Mouse (Mus musculus) hindbrain, embryonic 12.5 days (tissue): ENCODE results near the gene Gm9639. TPM values are rescaled to one million over a fixed set of nuclear protein-coding genes. Genes with fewer than 3 reads are reported as not detected.
"Not testable (repeated sequence)": the region's sequence is repeated elsewhere in the genome, so short reads cannot be mapped to it uniquely, and the experiment has no call there.

Source experiments
- ATAC-seq: fragments of 200-750 bp; cut with Nextera tagmentation; 2 replicates; pipeline ENCODE4 v1.8.0; 2017; ENCODE audit warnings: moderate TSS enrichment; ENCODE audit not compliant: low FRiP score
- H3K27ac ChIP-seq: fragments of 300-500 bp; sonication (generic); 2 replicates; pipeline ENCODE4 v1.5.1; 2016; ENCODE audit warnings: mild to moderate bottlenecking
- H3K27me3 ChIP-seq: fragments of 300-500 bp; sonication (generic); 2 replicates; pipeline ENCODE4 v1.6.1; 2016; ENCODE audit warnings: mild to moderate bottlenecking
- H3K36me3 ChIP-seq: fragments of 300-500 bp; sonication (generic); 2 replicates; pipeline ENCODE4 v1.6.1; 2016; ENCODE audit warnings: mild to moderate bottlenecking
- H3K4me1 ChIP-seq: fragments of 300-500 bp; sonication (generic); 2 replicates; pipeline ENCODE4 v1.6.1; 2016
- H3K4me2 ChIP-seq: fragments of 300-500 bp; sonication (generic); replicated peaks from 2 replicates; pipeline ENCODE4 v1.6.1; 2016; ENCODE audit warnings: mild to moderate bottlenecking
- H3K4me3 ChIP-seq: fragments of 300-500 bp; sonication (generic); 2 replicates; pipeline ENCODE4 v1.5.1; 2016; ENCODE audit warnings: mild to moderate bottlenecking
- H3K9ac ChIP-seq: fragments of 300-500 bp; sonication (generic); 2 replicates; pipeline ENCODE4 v1.6.1; 2016; ENCODE audit warnings: mild to moderate bottlenecking, moderate library complexity
- H3K9me3 ChIP-seq: fragments of 300-500 bp; sonication (generic); replicated peaks from 2 replicates; pipeline ENCODE4 v1.6.1; 2016; ENCODE audit warnings: mild to moderate bottlenecking
- WGBS: fragments of 180-500 bp; shearing (Covaris S2); methylation state at CpG from one replicate; pipeline ENCODE4 v1.1.7; 2016; 5-methylcytosine and 5-hydroxymethylcytosine counted together
- polyA plus RNA-seq: library from polyadenylated mRNA; unstranded; fragments of >200 nt; fragmentation: Nextera tagmentation; extraction: Ambion mirVana; gene quantifications from 2 replicates; pipeline ENCODE4 v1.2.1, GENCODE M21; 2016

The Gm9639 gene
- polyA plus RNA-seq, 1 experiment from 2014 or later = not detected

- H3K27me3 ChIP-seq, H3K36me3 ChIP-seq, H3K4me3 ChIP-seq, H3K4me1 ChIP-seq, H3K27ac ChIP-seq, H3K4me2 ChIP-seq, ATAC-seq, H3K9me3 ChIP-seq, H3K9ac ChIP-seq: not testable (repeated sequence)
- WGBS = 79% methylated on average over 1 of the region's 1 CpGs
Measured at GRCm38 (mm10) chr10:77750686-77751085, 44.2 kb downstream of the Gm9639 start.

Other genes starting within 250 kb of the Gm9639 start
- 77.2 and 78.8 TPM in 2 replicates for gene Pttg1ip, start 213.4 kb downstream of the Gm9639 start, polyA plus RNA-seq
- 276 and 287 TPM in 2 replicates for gene Sumo3, start 189.0 kb downstream of the Gm9639 start, polyA plus RNA-seq
- 13.2 and 13.3 TPM in 2 replicates for gene Gm49325, start 188.9 kb downstream of the Gm9639 start, polyA plus RNA-seq
- gene Ube2g2, start 172.8 kb downstream of the Gm9639 start, polyA plus RNA-seq = 81.6 and 82.3 TPM in 2 replicates
- 0.48 and 1.2 TPM in 2 replicates for gene Tspear, start 108.5 kb downstream of the Gm9639 start, polyA plus RNA-seq
- gene Gm19402, start 104.3 kb downstream of the Gm9639 start, polyA plus RNA-seq = not detected in 2 replicates
- gene Gm9508, start 97.8 kb downstream of the Gm9639 start, polyA plus RNA-seq = not detected in 2 replicates
- not detected in 2 replicates for gene Gm10272, start 88.5 kb downstream of the Gm9639 start, polyA plus RNA-seq
- not detected in 2 replicates for gene Gm10024, start 83.6 kb downstream of the Gm9639 start, polyA plus RNA-seq
- not detected in 2 replicates for gene Gm10142, start 79.3 kb downstream of the Gm9639 start, polyA plus RNA-seq
- gene Krtap12-1, start 74.5 kb downstream of the Gm9639 start, polyA plus RNA-seq = not detected in 2 replicates
- not detected in 2 replicates for gene Gm10100, start 68.6 kb downstream of the Gm9639 start, polyA plus RNA-seq
- gene Gm18596, start 52.4 kb downstream of the Gm9639 start, polyA plus RNA-seq = not detected in 2 replicates
- gene Gm9736, start 43.7 kb downstream of the Gm9639 start, polyA plus RNA-seq = not detected in 2 replicates
- not detected in 2 replicates for gene Gm3233, start 35.4 kb downstream of the Gm9639 start, polyA plus RNA-seq
- gene Gm3238, start 23.8 kb downstream of the Gm9639 start, polyA plus RNA-seq = not detected in 2 replicates
- gene Gm7138, start 18.1 kb downstream of the Gm9639 start, polyA plus RNA-seq = not detected in 2 replicates
- gene Gm3250, start 12.5 kb downstream of the Gm9639 start, polyA plus RNA-seq = not detected in 2 replicates
- not detected in 2 replicates for gene Gm7137, start 6.9 kb downstream of the Gm9639 start, polyA plus RNA-seq
- gene Gm19668, start 4.1 kb upstream of the Gm9639 start, polyA plus RNA-seq = not detected in 2 replicates
- not detected in 2 replicates for gene Gm9507, start 16.8 kb upstream of the Gm9639 start, polyA plus RNA-seq
- gene Gm2696, start 19.6 kb upstream of the Gm9639 start, polyA plus RNA-seq = 0.31 TPM in 1 of 2 replicates, not detected in the other
- gene Krtap10-4, start 32.0 kb upstream of the Gm9639 start, polyA plus RNA-seq = not detected in 2 replicates
- not detected in 2 replicates for gene Krtap10-10, start 40.9 kb upstream of the Gm9639 start, polyA plus RNA-seq
- gene Gm36176, start 51.7 kb upstream of the Gm9639 start, polyA plus RNA-seq = not detected in 2 replicates
- gene Gm10318, start 57.8 kb upstream of the Gm9639 start, polyA plus RNA-seq = not detected in 2 replicates
- not detected in 2 replicates for gene Gm3285, start 66.9 kb upstream of the Gm9639 start, polyA plus RNA-seq
- gene Lrrc3, start 107.5 kb upstream of the Gm9639 start, polyA plus RNA-seq = 6.8 and 7.4 TPM in 2 replicates
- gene Trpm2, start 175.5 kb upstream of the Gm9639 start, polyA plus RNA-seq = 1.3 and 1.4 TPM in 2 replicates
- 33.8 and 34.8 TPM in 2 replicates for gene 1810043G02Rik, start 183.4 kb upstream of the Gm9639 start, polyA plus RNA-seq
- gene Pfkl, start 215.0 kb upstream of the Gm9639 start, polyA plus RNA-seq = 118 and 132 TPM in 2 replicates
- 0.48 TPM in 1 of 2 replicates, not detected in the other for gene Dnmt3l, start 246.9 kb upstream of the Gm9639 start, polyA plus RNA-seq
- 0.20 and 0.23 TPM in 2 replicates for gene Aire, start 248.5 kb upstream of the Gm9639 start, polyA plus RNA-seq